Mouse (Mus musculus) lung, postnatal 0 days (tissue): ENCODE measurements around the gene Pard3b.

Source experiments
- CTCF ChIP-seq: IDR thresholded peaks from 2 replicates; pipeline ENCODE4 v1.5.1; 2016; ENCODE audit warnings: antibody characterized with exemption, mild to moderate bottlenecking
- EP300 ChIP-seq: IDR thresholded peaks from 2 replicates; pipeline ENCODE4 v1.6.1; 2016; ENCODE audit warnings: antibody characterized with exemption, mild to moderate bottlenecking, control low read depth

DNA sequence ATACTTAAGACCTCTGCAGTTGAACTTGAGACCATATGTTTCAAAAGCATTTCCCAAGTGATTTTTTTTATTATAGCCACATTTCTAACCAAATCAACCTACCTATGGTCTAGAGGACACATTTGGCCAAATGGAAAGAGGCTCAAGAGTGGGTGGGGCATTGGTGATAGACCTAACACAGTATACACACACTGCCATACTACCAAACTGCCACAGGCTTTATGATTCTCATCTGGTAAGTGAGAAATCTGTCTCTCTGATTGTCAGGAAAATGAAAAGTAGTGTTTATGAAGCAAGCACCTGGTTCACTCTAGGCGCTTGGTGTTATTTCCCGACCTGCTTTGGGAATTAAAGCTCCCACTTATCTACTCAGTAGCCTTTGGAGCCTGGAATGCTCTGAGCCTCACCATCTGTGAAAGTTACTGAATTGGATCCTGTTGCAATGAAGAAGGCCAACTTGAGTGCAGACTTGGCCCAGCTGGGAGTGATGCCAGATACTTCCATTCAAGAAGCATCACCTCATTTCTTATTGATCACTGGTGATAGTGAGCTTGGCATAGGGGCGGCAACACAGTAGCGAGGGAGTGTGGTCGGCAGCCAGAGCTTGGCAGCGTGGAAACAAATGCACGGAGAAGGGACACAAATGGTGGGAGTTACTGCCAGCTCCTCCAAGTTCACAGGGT, 810.7 kb downstream of the Pard3b start:
- TF ChIP-seq CTCF (no peak), EP300 (no peak)
